Mouse (Mus musculus): ENCODE data around the gene Pnpla2.
"Not testable (repeated sequence)": the region's sequence is repeated elsewhere in the genome, so short reads cannot be mapped to it uniquely, and the experiment has no call there.

Pnpla2 gene

GRCm38 (mm10) chr7:141431434-141432185 is 23.4 kb upstream of the Pnpla2 start:
- no peak for DNase-seq (ENCODE audit: low spot score)

- DNase-seq (ENCODE audit: low spot score) = no peak
Measured at GRCm38 (mm10) chr7:141432186-141432611, 22.8 kb upstream of the Pnpla2 start.

GRCm38 (mm10) chr7:141432741-141433516 is 22.1 kb upstream of the Pnpla2 start:
- DNase-seq (ENCODE audit: low spot score) = no peak

DNA sequence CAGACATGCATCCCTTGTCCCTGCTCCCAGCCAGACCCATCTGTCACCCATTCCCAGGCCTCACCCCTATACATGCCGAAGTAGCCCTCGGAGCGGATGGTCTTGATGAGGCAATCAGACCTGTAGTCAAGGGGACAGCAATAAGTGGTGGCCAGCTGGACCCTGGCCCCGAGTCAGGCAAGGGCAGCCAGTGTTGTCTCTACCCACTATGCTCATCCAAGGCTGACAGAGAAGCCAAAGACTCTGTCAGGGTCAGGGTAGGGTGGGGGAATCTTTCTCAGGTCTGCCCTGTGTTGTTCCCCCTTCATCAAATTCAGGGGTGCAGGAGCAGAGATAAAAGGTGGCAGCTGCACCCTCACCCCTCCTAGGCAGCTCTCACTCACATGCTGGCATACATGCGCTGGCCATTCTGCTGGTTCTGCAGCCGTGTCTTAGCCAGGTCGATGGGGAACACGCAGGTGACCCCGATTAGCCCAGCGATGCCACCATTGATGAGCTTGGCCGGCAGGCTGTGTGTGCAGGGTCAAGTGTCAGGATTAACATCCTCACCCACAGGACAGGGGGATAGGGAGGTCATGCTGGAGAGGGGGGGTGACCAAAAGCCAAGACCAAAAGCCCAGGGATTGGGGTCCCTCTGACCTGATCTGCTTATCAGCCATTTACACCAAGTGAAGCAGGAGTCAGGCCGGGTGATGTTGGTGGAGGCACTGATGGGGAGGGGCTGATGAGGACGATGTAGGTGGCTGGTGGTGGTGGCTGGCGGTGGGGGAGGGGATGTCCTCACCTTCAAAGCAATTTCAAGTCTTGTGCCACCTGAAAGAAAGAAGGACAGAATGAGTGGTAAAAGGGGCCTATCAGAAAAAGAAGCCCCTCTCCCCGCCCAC is 21.2 kb upstream of the Pnpla2 start:
- no peak for DNase-seq (ENCODE audit: low spot score)

- DNase-seq (ENCODE audit: low spot score) = no peak
Measured at GRCm38 (mm10) chr7:141434464-141434863, 20.5 kb upstream of the Pnpla2 start.

DNA sequence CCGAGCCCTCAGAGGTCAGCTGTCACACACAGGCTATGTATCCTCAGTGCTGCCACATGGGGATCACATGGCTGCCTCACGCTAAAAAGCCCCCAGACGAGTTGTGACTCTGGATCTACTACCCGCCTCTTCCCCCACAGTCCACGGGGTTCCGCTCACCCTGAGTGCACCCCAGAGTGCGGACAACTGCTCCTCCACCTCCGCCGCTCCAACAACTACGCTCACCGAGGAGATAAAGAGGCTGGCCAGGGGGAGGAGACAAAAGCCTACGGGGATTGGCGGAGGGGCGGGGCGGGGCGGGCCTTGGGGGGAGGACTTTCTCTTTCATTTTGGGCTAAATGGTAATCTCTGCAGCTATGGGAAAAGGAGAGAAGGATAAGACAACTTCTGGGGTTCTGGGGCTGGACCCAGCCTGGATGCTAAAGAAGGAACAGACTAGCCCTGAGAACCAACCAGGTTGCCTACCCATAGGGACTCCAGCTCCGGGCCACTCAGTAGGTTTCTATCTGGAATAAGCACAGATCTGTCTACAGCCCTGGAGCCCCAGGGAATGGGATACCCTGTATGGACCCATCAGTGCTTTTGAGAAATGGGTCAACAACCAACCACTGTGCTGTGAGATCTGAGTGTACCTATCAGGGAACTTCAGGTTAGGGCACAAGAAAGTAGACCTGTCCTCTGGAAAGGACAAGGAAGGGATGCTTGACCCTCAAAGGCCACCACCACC is 19.7 kb upstream of the Pnpla2 start:
- DNase-seq (ENCODE audit: low spot score) = no peak

DNA sequence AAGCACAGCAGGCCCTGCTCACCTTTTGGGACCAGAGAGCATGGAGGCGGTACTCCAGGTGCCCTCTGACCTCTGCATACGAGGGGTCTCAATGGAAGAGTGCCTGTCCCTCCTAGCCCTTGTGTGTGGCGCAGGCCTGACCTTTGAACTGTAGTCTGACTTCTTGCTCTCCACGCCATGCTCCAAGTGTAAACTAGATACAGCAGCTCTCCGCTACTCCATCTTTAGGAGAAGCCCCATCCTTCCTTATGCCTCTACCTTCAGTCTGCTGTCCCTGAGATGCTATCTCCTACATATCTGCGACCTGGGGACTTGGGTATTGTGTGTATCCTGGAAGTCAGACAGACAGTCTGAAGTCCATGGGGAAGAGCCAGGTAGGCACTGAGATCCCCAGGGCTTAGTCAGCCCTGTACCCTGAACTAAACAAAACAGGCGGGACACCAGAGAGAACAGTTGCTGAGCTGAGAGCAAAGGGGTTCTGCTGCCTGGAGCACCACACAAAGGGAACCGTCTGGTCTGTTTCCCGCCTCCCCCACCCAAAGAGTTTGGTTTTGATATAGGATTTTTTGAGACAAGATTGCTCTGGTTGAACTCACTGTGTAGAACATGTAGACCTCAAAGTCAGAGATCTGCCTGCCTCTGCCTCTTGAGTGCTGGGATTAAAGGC is 19.0 kb upstream of the Pnpla2 start:
- DNase-seq (ENCODE audit: low spot score) = no peak

- no peak for DNase-seq (ENCODE audit: low spot score)
Measured at GRCm38 (mm10) chr7:141436523-141436892, 18.5 kb upstream of the Pnpla2 start.

DNA sequence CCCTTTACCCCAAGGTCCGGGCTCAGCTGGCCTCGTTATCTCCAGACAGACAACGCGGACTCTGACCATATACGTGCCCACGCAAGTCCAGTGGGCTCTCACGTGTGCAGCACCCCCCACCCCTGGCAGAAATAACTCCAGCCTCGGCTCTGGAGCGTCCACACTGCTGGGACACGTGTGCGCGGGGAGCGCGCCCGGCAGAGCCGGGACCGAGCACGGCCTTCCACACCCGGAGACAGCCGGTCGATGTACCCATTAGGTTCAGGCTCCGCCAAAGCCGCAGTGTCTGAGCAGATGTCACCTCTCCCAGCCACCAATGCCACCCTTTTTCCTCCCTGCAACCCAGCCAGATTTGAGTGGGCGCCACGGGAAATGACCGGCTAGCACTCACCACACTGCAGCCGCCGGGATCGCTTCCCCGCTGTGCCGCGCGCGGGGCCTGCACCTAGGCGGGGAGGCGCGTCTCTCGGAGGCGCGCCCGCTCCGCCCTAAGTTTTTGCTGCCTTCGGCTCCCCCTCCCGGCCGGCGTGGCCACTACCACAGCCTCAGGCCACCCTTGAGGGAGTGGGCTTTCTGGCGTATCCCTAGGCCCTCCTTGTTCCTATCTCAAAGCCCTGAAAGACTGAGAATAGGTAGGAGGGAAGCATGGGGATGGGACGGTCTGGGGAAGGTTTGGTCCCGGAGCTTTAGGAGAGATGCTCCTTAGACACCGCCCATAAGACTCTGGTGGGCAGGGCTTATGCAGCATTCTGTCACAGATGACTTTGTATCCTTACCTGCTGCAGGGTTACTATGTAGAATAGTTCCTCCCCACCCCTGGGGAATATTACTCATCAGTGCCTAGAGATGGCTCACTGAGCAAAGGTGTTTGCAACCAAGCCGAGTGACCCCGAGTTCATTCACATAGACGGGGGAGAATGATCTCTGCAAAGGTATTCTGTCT is 17.5 kb upstream of the Pnpla2 start, which contains the start of gene Slc25a22:
Gene Slc25a22 (minus strand): TSS at position 715 of the 943 bp plus-strand sequence.
- no peak for DNase-seq (ENCODE audit: low spot score)

DNA sequence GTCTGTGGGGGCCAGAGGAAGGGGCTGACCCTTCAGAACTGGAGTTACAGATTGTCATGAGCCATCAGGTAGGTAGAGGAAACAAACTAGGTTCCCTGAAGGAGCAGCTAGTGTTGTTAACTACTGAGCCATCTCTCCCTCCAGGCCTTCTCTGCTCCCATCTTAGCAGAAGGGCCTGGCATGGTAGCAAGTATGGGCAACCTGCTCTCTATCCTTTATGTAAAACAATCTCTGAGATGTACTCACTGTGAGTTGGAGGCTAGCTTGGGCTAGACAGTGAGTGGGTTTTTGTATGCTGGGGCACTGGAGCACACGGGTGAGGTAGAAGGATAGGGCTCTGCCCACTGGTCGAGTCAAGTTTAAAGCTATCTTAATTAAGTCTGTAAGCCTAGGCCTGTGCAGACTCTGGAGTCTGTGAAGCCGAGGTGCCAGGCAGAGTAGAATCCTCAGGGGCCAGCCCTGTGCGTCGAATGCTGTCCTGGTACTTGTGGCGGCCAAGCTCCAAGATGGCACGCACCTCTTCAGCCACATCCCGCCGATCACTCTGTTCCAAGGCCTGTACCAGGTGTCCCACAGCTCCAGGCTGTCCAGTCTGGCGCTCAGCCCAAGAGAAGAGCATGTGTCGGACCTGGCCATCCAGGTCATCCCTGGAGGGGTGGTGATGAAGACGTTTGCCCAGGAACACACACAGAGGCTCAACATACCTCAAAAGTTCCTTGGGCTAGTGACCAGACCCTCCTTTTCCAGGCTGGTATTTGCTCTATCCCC is 16.6 kb upstream of the Pnpla2 start:
- no peak for DNase-seq (ENCODE audit: low spot score)

- no peak for DNase-seq (ENCODE audit: low spot score)
Measured at GRCm38 (mm10) chr7:141439140-141439679, 15.8 kb upstream of the Pnpla2 start.

DNA sequence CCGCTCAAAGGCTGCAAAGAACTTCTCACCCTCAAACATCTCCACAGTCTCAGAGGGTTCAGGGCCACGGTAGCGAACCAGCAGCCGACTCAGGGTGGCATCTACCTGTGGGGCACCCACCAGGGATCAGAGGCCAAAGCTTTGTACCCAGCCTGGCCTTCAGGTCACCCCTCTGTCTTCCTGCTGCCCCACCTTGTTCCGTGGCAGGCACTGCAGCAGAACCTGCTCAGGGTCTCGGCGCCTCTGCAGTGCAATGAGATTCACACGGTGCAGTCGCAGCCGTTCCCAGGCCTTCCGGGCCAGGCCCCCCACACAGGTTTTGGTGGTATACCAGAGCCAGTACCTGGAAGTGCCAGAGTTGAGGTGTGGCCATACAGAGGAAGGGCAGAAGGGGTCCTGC is 15.2 kb upstream of the Pnpla2 start:
- DNase-seq (ENCODE audit: low spot score) = no peak

DNA sequence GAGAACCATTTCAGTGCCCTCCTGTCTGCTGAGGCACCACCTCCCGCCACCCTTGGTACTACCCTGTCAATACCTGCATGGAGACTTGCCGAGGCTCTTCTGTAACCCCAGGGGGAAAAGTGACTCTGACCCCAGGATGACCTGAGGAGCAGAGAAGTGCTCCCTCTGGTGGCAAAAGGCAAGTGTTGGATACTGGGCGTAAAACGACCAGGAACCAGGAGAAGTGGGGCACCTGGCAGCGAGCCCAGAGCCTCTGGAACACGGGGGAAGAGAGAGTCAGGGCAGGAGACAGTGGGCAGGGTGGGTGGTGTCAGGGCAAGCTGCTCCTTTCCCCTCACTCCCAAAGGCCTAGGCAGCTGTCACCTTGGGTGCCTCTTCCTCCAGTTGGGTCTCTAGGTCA is 14.4 kb upstream of the Pnpla2 start:
- DNase-seq (ENCODE audit: low spot score) = no peak

- no peak for DNase-seq (ENCODE audit: low spot score)
Measured at GRCm38 (mm10) chr7:141441460-141441859, 13.5 kb upstream of the Pnpla2 start.

DNA sequence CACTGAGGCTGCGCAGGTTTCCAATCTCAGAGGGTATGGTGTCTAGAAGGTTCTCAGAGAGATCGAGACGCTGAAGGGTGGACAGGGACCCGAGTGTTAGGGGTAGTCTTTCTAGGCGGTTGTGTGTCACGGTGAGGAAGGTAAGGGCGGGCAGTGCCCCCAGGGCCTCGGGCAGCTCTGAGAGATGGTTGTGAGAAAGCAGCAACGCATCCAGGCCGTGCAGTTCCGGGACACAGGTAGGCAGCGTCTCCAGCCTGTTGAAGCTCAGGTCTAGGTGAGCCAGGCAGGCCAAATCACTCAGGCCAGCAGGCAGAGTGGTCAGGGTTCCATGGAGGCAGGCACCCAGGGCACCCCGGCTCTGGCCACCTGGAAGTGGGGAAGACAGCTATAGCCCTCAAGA is 12.8 kb upstream of the Pnpla2 start:
- DNase-seq (ENCODE audit: low spot score) = no peak

DNA sequence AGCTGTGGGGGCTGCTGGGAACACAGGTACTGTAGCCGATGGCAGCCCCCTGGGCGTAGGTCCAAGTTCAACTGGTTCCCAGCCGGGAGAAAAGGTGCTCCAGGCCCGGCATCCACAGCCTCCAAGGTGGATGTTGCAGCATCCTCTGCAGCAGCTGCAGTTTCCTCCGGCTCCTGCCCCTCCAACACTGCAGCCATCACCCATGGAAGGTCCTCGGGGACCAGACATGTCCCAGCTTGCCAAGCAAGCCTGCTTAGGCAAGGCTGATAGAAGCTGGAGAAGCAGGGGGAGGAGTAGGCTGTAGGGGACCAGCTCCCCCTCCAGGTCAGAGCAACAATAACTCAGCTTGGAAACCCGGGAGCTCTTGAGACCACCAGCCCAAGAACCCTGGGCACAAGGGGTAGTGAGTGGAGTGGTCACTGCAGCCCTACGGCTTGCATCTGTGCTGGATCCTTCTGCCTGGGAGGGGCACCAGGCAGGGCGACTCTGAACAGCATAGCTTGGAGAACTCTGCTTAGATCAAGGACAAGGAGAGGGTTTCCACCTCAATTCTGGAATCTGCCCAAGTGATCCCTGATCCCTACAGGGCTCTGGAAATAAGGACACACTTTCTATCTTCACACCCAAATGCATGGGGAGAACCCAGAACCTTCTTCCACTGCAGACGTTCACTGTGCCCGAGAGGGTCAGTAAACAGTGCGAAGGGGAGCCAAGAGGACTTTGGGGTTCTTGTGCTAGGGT is 11.7 kb upstream of the Pnpla2 start:
- no peak for DNase-seq (ENCODE audit: low spot score)

GRCm38 (mm10) chr7:141443828-141444237 is 11.2 kb upstream of the Pnpla2 start, which contains the start of gene Pidd1:
Pidd1 (minus strand) TSS chr7:141444025.
- no peak for DNase-seq (ENCODE audit: low spot score)

DNA sequence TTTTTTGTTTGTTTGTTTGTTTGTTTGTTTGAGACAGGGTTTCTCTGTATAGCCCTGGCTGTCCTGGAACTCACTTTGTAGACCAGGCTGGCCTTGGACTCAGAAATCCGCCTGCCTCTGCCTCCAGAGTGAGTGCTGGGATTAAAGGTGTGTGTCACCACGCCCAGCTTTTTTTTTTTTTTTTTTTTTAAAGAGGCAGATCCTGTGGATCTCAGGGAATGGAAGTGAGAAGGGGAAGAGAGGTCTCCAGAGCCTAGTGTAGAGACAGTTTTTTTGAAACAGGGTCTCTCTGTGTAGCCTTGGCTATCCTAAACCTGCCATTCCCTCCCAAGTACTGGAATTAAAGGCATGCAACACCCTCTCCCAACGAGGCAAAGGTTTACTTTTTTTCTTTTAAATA is 8.6 kb upstream of the Pnpla2 start:
- DNase-seq (ENCODE audit: low spot score) = not testable (repeated sequence)

Data from layer of hippocampus, adult 9-10 months (tissue).